Mouse (Mus musculus) lung, postnatal 36 days (tissue): ENCODE measurements around the gene Abca2.

ENCODE experiments used
- DNase-seq: peaks from one replicate; pipeline ENCODE4 v3.0.0; 2022; ENCODE audit warnings: mixed read lengths

The Abca2 gene

GRCm38 (mm10) chr2:25426721-25427191, 1.7 kb upstream of the Abca2 start:
- peak; percentile 84 for DNase-seq

DNA sequence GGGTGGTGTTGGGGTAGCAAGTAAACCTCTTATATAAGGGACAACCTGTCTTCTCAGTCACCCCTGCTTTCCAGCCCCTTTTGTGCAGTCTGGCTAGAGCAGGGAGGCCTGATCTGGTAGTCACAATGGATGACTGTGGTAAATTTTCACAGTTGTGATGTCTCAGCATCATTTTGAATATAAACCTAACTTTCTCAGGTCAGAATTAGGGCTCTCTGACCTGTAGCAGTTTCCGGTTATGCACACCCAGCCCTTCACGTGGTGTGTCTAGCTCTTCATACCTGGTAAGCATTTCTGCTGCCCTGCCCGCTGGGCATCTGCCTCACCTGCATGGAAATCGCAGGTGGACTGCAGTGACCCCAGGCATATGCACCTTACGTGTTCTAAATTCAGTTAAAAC, 1.2 kb upstream of the Abca2 start:
- no peak for DNase-seq

DNA sequence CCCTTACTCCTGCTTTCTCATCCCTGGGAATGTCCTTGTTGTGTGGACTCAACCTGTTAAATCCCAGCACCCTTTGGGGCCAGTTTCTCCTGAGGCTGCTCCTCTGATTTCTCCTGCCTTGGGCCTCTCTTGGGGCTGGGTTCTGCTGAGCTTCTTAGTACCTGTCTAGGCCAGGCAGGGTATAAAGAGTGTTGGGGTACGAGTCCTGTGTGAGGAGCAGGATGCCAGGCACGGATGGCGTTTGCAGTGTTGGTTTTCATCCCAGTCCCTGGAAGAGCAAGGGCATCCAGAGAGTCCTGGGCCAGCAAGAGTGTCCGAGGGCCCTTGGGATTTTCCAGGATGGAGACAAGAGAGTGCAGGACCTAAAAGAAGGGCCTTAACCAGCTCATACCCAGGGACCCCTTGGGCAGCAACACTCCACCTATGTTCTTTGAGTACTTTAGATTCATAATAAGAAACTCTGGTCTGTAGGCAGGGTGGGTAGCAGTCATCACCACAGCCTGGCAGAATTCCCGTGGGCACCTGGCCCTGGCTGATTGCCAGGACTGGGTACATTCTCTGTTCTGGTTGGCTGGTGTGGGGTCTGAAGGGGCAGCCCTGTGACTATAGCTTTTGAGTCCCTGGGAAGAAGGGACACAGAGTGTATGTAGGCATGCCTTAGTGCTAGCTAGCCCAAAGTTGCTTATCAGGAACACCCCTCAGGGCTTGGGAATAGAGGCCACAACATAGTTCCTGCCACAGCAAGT, 1.1 kb downstream of the Abca2 start:
- peak; percentile 11 for DNase-seq

- DNase-seq, result no peak
Observed at GRCm38 (mm10) chr2:25430395-25431233, 2.1 kb downstream of the Abca2 start.

DNA sequence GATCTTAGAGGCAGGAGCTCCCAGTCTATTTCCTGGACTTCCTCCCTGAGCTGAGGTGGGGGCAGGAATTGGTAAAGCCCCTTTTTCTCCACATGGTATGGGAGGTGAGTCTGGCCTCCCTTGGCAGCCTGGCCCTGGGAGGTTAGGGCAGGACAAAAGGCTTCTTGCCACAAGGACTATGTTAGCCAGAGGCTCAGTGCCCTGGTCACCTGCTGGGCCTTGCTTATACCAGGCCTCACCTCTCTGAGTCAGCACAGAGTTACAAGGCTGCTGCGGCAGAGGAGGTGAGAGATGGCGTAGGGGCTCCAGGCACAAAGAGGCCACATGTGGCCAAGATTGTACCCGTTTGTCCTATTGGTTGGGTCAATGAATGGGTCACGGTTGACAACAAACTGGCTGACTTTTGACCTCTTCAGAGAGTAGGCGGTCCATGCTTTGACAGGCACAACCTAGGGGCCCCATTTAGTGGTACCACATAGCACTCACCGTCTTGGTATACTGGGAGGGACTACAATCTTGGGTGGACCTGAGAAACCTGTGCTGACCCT, 2.9 kb downstream of the Abca2 start:
- no peak for DNase-seq

DNA sequence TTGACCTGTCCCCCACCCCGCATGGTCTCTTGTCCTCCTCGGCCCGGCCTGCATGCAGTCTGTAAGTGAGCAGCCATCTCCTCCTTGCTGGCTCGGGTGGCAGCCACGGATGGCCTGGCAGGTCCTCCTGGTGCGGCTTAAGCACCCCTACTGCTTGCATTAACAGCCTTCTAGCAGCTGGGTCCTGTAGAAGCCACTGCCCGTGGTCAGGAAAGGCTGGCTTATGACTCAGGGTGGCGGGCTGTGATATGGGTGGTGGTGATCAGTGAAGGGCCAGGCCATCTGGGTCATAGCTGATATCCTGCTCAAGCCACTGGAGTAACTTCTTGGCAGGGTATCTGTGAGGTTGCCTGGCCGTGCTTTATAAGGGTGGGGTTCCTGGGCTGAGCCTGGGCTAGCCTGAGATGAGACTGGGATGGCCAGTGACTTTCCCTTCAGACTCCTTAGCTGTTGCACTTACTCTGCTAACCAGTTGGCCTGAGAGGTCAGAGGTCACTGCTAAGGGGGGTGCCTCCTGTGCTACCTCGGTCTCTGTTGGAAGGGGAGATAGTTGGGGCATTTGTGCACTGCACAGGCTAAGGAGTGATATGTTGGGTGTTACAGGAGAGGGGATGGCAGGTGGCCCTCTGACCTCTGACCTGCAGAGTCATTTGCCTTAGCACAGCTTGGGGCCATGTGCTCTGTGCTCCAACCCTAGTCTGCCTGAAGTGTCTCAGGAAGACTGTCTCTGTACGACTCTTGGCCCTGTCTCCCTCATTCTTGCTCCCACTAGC, 4.0 kb downstream of the Abca2 start:
- no peak for DNase-seq

- DNase-seq, result no peak
Observed at GRCm38 (mm10) chr2:25433101-25433500, 4.6 kb downstream of the Abca2 start.

DNA sequence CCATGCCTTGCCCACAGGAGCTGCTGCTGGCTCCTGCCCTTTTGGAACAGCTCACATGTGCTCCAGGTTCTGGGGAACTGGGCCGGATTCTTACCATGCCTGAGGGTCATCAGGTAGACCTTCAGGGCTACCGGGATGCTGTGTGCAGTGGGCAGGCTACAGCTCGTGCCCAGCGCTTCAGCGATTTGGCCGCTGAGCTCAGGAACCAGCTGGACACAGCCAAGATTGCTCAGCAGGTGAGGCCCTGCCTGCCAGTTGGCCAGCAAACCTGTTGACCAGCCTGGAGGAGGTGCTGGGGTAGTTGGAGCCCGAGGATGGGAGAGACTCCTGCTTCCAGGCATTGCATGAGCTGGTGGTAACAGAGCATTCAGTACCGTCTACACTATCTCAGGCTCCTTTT, 5.8 kb downstream of the Abca2 start:
- no peak for DNase-seq

GRCm38 (mm10) chr2:25436286-25436820, 7.8 kb downstream of the Abca2 start:
- no peak for DNase-seq

GRCm38 (mm10) chr2:25441067-25441466, 12.6 kb downstream of the Abca2 start:
- DNase-seq, result no peak

- DNase-seq, result no peak
Observed at GRCm38 (mm10) chr2:25442682-25443081, 14.2 kb downstream of the Abca2 start.

- peak; percentile 46 for DNase-seq
Observed at GRCm38 (mm10) chr2:25450853-25451647, 22.5 kb downstream of the Abca2 start.

GRCm38 (mm10) chr2:25452951-25453350, 24.4 kb downstream of the Abca2 start:
- no peak for DNase-seq

- DNase-seq, result peak; percentile 89
Observed at GRCm38 (mm10) chr2:25456205-25456953, 27.9 kb downstream of the Abca2 start, which contains the start of gene Clic3. TSS of gene Clic3 (plus strand) at chr2:25456838.

DNA sequence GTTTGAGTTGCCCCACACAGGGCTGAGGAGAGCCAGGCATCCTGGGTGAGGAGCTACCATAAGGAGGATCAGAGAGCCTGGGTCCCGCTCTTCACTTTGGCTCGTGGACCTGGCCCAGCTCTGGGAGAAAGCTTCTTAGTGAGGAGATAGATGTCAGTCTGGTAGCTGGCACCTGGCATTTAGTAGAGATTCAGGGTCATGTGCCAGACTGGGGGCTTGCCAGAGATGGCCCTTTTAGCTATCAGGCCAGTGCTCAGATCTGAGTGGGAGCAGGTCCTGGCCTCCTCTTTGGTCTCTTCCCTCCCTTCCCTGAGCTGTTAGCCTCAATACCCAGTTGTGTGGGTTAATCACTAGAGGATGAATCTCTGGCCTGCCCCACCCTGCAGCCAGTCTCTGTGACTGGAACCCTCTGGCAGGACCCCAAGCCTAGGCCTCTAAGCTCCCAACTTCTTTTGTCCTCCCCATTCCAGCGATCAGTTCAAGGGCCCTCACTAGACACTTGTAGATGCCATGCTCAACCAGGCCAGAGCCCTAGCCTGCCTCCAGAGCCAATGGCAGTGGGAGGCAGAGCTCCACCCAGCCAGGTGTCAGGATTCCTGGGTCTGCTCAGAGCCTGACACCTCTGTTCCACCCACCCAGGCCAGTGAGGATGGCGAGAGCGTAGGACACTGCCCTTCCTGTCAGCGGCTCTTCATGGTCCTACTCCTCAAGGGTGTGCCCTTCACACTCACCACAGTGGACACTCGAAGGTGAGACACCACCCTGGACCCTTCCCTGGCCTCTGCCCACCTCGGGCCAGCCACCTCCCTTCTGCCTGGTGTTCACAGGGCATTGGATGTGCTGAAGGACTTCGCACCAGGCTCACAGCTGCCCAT, 28.8 kb downstream of the Abca2 start:
- peak; percentile 86 for DNase-seq

DNA sequence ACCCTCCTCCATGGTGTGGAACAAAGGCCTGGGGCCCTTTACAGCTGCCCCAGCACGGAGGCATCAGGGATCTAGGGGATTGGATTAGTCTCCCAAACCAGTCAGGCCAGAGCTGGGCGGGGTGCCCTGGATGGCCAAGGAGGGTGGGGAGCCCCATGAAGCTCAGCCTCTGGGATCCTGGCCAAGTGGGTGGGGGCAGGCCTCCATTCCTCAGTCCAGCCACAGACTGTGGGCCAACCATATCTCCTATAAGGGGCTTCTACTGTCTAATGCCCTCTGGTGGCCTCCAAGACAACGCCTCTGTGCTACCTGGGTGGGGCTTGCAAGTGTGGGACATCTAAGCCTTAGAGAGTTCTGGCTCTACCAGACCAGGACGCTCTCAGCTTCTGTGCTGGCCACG, 30.4 kb downstream of the Abca2 start:
- peak; percentile 81 for DNase-seq

GRCm38 (mm10) chr2:25460135-25460534, 31.6 kb downstream of the Abca2 start:
- DNase-seq, result no peak

GRCm38 (mm10) chr2:25460551-25461309, 32.2 kb downstream of the Abca2 start, which contains the start of gene Paxx:
TSS of gene Paxx (minus strand) at chr2:25461094.
- peak; percentile 98 for DNase-seq

DNA sequence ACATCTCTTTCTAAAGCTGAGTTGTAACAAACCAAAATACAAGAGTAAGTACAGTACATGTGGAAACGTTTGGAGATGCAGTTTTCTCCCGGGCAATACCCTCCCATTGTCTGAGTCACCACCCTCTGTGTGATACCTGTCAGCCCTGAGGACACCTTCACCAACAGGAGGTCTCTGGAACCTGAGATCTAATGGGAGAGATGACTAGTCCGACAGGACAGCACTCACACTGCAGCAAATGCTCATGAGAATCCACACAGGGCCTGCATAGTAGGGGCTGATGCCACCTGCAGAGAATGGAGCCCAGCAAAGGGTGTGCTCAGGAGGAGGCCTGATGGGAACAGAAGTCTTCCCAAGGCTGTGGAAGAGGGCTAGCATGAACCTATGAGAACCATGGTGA, 32.9 kb downstream of the Abca2 start:
- DNase-seq, result no peak
